Mouse (Mus musculus): Measurements from ENCODE around the gene Stx12. TPM values are rescaled to one million over a fixed set of nuclear protein-coding genes. Genes with fewer than 3 reads are reported as not detected.

The Stx12 gene
- polyA plus RNA-seq, 1 experiment from 2014 or later: 133 TPM

DNA sequence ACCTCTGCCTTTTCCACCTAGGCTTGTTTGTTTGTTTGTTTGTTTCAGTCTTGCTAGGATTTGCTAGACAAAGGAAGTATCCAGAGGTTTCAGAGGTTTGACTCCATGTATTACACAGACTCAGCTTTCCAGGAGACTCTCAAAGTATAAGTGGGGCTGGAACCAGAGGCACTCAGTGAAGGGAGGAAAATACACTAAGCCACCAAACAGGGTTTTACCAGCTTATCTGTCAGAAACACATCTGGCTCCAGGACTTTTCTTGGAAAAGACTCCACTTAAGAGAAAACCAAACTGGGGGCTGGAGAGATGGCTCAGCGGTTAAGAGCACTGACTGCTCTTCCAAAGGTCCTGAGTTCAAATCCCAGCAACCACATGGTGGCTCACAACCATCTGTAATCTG is 23.4 kb downstream of the Stx12 start:
- peaks cover 75% of the 10 kb centered on the region for H3K36me3 ChIP-seq
- no peak overlapping the region for H3K4me2 ChIP-seq (replicated peaks)
- H3K4me3 ChIP-seq (replicated peaks): no peak overlapping the region
- H3K4me1 ChIP-seq (replicated peaks): no peaks in the 10 kb centered on the region
- no peak overlapping the region for H3K27ac ChIP-seq
- WGBS: 94% methylated on average over 1 of the region's 1 CpGs
- H3K9me3 ChIP-seq: no peaks in the 10 kb centered on the region
- no peak for ATAC-seq
- no peaks in the 10 kb centered on the region for H3K27me3 ChIP-seq
- H3K9ac ChIP-seq (replicated peaks): no peak overlapping the region

DNA sequence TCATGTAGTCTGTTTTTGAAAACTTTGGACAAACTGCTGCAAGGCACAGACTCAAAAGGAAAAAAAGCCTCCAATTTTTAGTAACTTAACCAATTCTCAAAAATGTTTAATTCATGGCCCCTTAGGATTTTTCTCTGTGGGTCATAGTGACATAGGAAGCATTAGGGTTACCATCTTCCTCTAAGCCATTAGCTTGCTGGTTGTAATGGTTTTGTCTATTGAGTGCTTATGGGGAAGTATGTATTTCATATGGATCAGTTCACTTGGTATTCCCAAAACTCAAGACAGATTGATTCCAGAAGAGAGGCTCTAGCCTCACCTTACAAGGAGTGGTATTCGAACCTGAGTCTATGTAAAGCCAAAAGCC is 40.6 kb downstream of the Stx12 start:
- Histone ChIP-seq H3K27ac (peak overlapping the region; percentile 85), H3K4me1 (replicated peaks) (peaks cover 17% of the 10 kb centered on the region), H3K4me3 (replicated peaks) (peak overlapping the region; percentile 93), H3K9ac (replicated peaks) (peak overlapping the region; percentile 96; the same call in 1 of the 2 replicates), H3K36me3 (peaks cover 31% of the 10 kb centered on the region), H3K9me3 (no peaks in the 10 kb centered on the region), H3K4me2 (replicated peaks) (peak overlapping the region; percentile 63), H3K27me3 (no peaks in the 10 kb centered on the region)
- WGBS: 92% methylated on average over 1 of the region's 1 CpGs
- no peak for ATAC-seq

DNA sequence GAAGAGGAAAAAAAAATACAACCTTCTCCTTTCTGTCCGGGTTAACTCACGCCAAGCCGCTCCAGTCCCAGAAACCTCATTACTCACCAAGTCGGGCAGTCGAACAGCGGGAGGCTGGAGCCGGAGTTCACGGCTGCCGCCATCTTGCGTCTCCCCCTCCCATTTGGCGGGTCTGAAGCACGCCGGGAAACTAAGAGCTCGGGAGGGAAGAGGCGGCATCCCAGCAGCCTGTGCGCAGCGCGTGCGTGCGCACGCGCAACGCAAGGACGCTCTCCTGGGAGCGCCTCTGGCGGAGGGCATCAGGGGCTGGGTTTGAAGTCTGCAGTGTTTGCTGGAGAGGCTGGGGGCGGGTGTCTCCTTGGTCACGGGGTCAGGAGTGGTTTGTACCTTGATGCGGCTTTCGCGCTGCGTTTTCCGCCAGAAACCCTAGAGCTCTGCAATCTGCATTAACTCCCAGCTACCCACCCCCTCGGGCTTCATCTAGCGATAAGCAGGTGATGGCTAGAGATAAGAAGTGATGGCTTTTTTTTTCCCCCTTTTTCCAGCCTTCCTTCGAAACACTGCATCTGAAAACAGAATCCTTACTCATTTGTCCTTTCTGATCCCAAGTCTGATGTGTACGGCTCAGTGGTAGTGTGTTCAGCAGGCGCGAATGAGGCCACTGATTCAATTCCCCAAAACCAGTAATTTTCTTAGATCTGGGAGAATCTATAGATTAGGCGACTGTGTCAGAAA is 41.2 kb downstream of the Stx12 start, which contains the start of gene Ppp1r8:
Ppp1r8 (minus strand) TSS at position 200 of the 735 bp plus-strand sequence.
- Histone ChIP-seq H3K4me3 (replicated peaks) (peak within 1 kb of the TSS; percentile 93), H3K27me3 (no peaks in the 10 kb centered on the region), H3K4me2 (replicated peaks) (peak within 1 kb of the TSS; percentile 63), H3K4me1 (replicated peaks) (peaks cover 17% of the 10 kb centered on the region), H3K9me3 (no peaks in the 10 kb centered on the region), H3K36me3 (peaks cover 33% of the 10 kb centered on the region), H3K9ac (replicated peaks) (peak within 1 kb of the TSS; percentile 96), H3K27ac (peak within 1 kb of the TSS; percentile 85)
- peak; percentile 99 for ATAC-seq
- WGBS: under 1% methylated on average over 40 of the region's 40 CpGs

DNA sequence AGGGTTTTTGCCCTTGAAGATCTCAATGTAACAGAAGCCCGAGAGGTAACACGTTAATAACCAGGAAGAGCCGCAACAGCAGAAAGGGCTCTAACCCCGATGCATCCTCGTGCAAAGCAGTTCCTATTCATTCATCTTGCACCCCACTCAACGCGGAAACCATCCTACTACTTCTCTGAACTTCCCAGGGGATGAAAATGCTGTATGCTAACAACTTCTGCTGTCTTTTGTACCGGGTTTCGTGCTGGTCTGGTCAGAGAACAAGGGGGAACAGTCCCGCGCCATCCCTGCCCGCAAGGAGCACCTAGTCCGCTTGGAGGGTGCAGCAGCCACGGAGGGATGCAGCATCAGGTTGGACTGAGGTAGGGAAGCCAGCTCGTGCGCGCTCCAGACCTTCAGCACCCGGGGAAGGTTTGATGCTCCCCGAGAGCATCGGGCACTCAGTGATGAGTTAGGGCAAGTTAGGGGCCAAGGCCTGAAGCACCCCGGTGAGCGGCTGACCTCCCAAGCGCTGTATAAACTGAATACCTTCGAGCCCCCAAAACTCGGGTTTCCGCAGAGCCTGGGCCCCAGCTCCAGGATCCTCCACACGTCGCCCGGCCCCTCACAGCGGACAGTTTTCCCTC is 41.9 kb downstream of the Stx12 start:
- peaks cover 17% of the 10 kb centered on the region for H3K4me1 ChIP-seq (replicated peaks)
- peak; percentile 59 for ATAC-seq
- peak overlapping the region; percentile 93 for H3K4me3 ChIP-seq (replicated peaks)
- H3K9me3 ChIP-seq: no peaks in the 10 kb centered on the region
- H3K27me3 ChIP-seq: no peaks in the 10 kb centered on the region
- H3K4me2 ChIP-seq (replicated peaks): peak overlapping the region; percentile 63
- H3K9ac ChIP-seq (replicated peaks): peak overlapping the region; percentile 96
- H3K27ac ChIP-seq: peak overlapping the region; percentile 85
- WGBS: under 1% methylated on average over 30 of the region's 30 CpGs
- H3K36me3 ChIP-seq: peaks cover 33% of the 10 kb centered on the region

DNA sequence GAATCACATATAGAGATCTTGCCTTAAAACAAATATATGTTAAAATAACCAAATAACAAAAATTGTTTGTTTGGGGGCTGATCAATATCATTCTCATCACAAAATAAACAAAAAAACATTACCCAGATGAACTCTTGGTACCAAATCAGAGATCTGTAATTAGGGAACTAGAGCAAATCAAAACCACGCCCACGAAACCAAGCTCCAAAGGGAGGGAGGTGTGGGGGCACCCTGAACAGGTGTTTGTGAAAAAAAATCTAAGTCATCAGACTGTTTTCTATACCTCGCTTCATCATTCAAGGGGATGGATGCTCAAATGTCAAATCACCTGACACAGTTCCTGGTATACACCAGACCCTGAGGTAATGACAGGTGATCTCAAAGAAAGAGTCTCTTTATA is 42.8 kb downstream of the Stx12 start:
- WGBS: 89% methylated on average over 3 of the region's 3 CpGs
- no peak overlapping the region for H3K27ac ChIP-seq
- no peak for ATAC-seq

DNA sequence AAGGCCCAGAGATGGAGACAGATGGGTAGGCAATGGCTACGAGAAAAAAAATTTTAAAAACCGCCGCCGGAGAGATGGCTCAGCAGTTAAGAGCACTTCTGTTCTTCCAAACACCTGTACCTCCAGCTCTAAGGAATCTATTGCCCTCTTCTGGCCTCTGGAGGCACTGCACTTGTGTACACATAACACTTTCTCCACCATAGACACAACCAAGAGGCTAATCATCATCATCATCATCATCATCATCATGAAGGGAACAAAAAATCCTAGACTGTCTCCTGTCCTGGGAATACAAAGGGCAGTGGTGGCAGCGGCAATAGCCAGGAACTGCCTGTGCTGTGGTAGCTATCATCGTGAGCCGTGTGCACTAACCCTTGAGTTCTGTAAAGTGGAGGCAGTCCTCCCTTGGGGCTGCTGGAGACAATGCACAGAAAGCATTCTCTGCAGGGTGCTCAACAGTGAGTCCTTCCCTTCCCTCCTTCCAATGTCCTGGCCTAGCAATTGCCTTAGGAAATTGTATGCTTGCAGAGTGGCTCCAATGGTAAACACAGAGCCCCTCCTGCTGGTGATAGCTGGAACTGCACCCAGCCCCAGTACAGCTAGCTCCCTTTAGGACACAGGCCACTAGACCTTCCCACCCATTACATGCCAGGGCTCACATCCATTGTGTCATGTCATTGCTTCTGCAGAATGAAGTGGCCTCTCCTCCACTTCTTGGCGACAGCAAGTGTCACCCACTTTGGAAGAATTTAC is 60.5 kb downstream of the Stx12 start:
- no peak for ATAC-seq
- H3K4me3 ChIP-seq (replicated peaks): no peak overlapping the region

More for the DNA sequence above, 42.8 kb downstream of the Stx12 start:
- H3K9ac ChIP-seq (replicated peaks): peak overlapping the region; percentile 96
- H3K36me3 ChIP-seq: peaks cover 41% of the 10 kb centered on the region
- peak overlapping the region; percentile 93 for H3K4me3 ChIP-seq (replicated peaks)
- no peaks in the 10 kb centered on the region for H3K9me3 ChIP-seq
- H3K4me1 ChIP-seq (replicated peaks): peaks cover 17% of the 10 kb centered on the region
- H3K4me2 ChIP-seq (replicated peaks): peak overlapping the region; percentile 63
- no peaks in the 10 kb centered on the region for H3K27me3 ChIP-seq

DNA sequence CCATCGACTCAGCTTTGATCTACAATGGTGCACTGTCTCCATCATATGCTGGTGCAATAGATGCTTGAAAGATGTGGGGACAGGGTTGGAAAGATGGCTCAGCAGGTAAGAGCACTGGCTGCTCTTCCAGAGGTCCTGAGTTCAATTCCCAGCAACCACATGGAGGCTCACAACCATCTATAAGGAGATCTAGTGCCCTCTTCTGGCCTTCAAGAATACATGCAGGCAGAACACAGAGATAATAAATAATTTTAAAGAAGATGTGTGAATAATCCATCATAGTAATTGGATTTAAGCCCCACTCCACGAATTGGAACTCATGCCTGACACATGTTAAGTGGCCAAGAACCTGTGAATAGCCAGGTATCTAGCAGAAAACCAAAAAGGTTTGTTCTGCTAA is 65.9 kb downstream of the Stx12 start:
- Histone ChIP-seq H3K9ac (replicated peaks) (no peak overlapping the region), H3K4me1 (replicated peaks) (no peaks in the 10 kb centered on the region), H3K27ac (no peak overlapping the region), H3K36me3 (no peaks in the 10 kb centered on the region), H3K9me3 (peaks cover 23% of the 10 kb centered on the region), H3K27me3 (no peaks in the 10 kb centered on the region), H3K4me3 (replicated peaks) (no peak overlapping the region), H3K4me2 (replicated peaks) (no peak overlapping the region)
- WGBS: 51% methylated on average over 2 of the region's 2 CpGs
- ATAC-seq: no peak

More for the DNA sequence above, 60.5 kb downstream of the Stx12 start:
- whole genome bisulfite sequencing: 78% methylated on average over 8 of the region's 8 CpGs
- H3K27me3 ChIP-seq: no peaks in the 10 kb centered on the region
- no peak overlapping the region for H3K9ac ChIP-seq (replicated peaks)
- H3K9me3 ChIP-seq: peaks cover 23% of the 10 kb centered on the region
- no peak overlapping the region for H3K4me2 ChIP-seq (replicated peaks)
- H3K36me3 ChIP-seq: peaks cover 48% of the 10 kb centered on the region
- H3K27ac ChIP-seq: no peak overlapping the region
- no peaks in the 10 kb centered on the region for H3K4me1 ChIP-seq (replicated peaks)

DNA sequence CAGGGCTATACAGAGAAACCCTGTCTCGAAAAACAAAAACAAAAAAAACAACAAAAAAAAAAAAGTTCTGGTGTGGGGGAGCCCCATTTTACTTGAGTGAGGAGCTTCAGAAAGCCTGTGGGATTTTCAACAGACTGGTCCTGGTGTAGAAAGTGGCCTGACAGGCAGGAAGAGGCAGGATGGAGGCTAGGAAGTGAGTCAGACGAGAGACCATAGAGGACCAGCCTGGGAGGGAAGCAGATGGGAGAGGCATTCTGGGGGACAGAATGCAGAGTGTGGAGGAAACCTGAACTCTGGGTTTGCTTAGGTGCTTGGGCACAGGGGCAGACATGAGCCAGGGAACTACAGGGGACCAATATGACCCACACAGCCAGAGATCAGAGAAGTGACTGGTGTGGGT is 67.5 kb downstream of the Stx12 start:
- H3K4me1 ChIP-seq (replicated peaks): no peaks in the 10 kb centered on the region
- no peak for ATAC-seq
- H3K27me3 ChIP-seq: no peaks in the 10 kb centered on the region
- H3K9me3 ChIP-seq: peaks cover 23% of the 10 kb centered on the region
- no peaks in the 10 kb centered on the region for H3K36me3 ChIP-seq
- H3K4me3 ChIP-seq (replicated peaks): no peak overlapping the region
- WGBS: 75% methylated on average over 2 of the region's 2 CpGs
- H3K4me2 ChIP-seq (replicated peaks): no peak overlapping the region
- no peak overlapping the region for H3K27ac ChIP-seq
- H3K9ac ChIP-seq (replicated peaks): no peak overlapping the region

DNA sequence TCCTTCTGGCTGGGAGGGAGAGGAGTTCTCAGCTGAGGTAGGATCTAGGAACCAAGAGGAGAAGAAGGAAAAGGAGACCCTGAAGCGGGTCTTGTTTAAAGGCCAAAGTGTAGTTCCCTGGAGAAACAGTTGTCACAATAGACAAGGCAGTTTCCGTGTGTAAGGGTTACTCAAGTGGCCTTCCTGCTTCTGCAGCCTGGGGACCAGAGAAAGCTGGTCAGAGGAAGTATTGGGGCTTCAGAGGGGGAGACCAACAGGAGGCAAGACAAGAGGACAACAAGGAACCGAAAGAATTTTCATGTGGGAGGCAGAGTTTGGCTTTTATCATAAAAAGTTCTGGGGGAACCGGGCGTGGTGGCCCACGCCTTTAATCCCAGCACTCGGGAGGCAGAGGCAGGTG is 67.9 kb downstream of the Stx12 start:
- Histone ChIP-seq H3K4me2 (replicated peaks) (no peak overlapping the region), H3K9me3 (peaks cover 25% of the 10 kb centered on the region), H3K4me3 (replicated peaks) (no peak overlapping the region), H3K9ac (replicated peaks) (no peak overlapping the region), H3K27me3 (no peaks in the 10 kb centered on the region), H3K27ac (no peak overlapping the region), H3K36me3 (no peaks in the 10 kb centered on the region), H3K4me1 (replicated peaks) (no peaks in the 10 kb centered on the region)
- 87% methylated on average over 7 of the region's 7 CpGs for WGBS
- ATAC-seq: no peak

DNA sequence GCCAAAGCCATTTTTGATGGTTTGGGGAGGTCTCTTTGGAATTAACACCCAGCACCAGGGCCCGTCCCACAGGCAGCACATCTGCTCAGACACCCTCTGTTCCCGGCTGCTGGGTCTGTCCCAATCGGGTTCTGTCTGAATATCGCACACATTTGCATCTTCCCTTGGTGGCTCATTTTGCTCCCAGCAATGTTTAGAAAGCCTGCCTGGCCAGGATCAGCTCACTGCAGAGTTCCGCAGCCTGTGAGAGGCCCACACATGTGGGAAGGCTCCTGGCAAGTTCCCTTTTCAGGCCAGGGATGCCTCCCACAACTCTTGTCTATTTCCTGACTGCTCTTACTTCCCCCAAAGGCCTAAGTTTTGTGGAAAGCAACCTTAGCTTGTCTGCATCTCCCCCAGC is 74.7 kb downstream of the Stx12 start:
- ATAC-seq: no peak
- H3K27me3 ChIP-seq: no peaks in the 10 kb centered on the region
- 0 out of 2 replicates have a peak, but pooled peaks cover 8% of the 10 kb centered on the region for H3K9me3 ChIP-seq
- H3K27ac ChIP-seq: no peak overlapping the region
- H3K36me3 ChIP-seq: no peaks in the 10 kb centered on the region
- whole genome bisulfite sequencing: 90% methylated on average over 5 of the region's 5 CpGs
- no peak overlapping the region for H3K9ac ChIP-seq (replicated peaks)
- no peak overlapping the region for H3K4me3 ChIP-seq (replicated peaks)
- H3K4me2 ChIP-seq (replicated peaks): no peak overlapping the region
- no peaks in the 10 kb centered on the region for H3K4me1 ChIP-seq (replicated peaks)

DNA sequence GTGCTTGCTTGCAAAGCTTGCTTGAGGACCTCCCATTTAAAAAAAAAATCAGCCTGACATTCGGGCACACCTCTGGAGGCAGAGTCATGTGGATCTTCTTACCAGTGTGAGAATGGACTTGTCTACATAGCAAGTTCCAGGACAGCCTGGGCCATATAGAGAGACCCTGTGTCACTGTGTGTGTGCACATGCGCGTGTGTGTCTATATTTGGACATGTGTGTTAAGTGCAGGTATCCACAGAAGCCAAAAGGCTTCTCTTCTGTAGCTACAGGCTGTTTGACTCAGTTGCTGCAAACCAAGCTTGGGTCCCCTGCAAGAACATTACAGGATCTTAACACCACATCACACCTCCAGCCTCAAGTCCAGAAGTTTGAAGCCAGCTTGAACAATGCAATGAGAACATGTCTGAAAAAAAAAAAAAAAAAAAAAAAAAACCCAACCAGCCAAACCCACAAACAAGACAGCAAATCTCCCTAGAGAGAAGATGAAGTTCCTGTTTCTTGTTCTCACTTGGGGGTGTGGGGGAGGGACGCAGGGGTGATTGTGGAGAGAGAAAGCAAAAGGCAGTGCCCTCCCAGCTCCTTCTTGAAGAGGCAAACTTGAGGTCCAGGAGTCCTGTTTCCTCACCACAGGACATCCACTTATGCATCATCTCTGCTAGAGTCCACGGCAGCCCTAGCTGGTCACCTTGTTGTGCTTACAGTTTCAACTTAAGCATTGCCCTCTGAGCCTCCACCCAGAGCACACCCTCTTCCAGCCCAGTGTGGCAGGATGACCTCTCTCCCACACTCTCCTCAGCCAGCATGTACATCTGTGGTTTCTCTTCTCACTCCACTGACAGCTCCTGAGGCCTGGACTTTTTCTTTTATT is 76.3 kb downstream of the Stx12 start:
- no peaks in the 10 kb centered on the region for H3K4me1 ChIP-seq (replicated peaks)
- H3K27me3 ChIP-seq: no peaks in the 10 kb centered on the region
- no peak overlapping the region for H3K27ac ChIP-seq
- no peaks in the 10 kb centered on the region for H3K36me3 ChIP-seq
- H3K9ac ChIP-seq (replicated peaks): no peak overlapping the region
- H3K4me3 ChIP-seq (replicated peaks): no peak overlapping the region
- H3K4me2 ChIP-seq (replicated peaks): no peak overlapping the region
- no peak for ATAC-seq
- 0 out of 2 replicates have a peak, but pooled peaks cover 8% of the 10 kb centered on the region for H3K9me3 ChIP-seq
- WGBS: 82% methylated on average over 5 of the region's 5 CpGs

Measured in midbrain, embryonic 13.5 days (tissue).